Mouse (Mus musculus) B cell, adult (primary cell): Measurements from ENCODE around the gene Gm19410. TPM values are rescaled to one million over a fixed set of nuclear protein-coding genes. Genes with fewer than 3 reads are reported as not detected.

ENCODE experiments used
- total RNA-seq: library from RNA; stranded (reverse); gene quantifications from 4 replicates; pipeline ENCODE4 v1.2.4, GENCODE M21; 2023; ENCODE audit not compliant: inconsistent age

Gene Gm19410
- not detected in 4 replicates for total RNA-seq

DNA sequence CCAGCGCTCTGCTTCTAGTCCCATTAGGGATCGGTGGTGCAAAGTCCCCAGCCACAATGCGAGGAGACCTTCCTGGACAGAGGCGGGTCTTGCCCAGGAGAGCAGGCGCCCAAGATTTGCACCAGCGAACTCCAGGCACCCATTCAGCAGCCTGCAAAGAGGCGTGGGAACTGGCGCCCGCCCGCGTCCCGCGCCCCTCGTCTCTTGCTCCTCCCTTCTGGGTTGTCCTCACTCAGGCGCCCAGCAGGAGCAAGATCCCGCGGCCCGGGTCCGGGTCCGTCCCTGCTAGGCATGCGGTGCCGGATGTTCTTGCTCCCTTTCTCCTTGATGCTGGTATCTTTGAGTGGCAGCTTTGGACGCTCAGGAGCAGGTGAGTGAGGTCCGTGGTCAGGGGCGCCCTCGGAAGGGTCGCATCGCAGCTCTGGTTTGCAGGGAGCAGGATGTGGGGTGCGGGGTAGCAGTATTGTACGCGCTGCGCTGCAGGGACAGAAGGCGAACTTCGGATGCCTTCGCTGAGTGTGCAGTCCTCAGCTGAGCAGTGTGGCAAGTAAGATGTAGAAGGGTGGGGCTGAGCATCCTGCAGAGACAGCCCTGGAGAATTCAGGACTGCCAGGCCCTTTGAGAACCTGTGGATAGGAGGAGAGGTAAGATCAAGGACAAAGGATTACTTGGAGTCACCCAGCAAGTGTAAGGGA lies at the start of gene Gm19410:
TSS of gene Gm19410 (plus strand) at position 292 of the 695 bp plus-strand sequence.

